14 mouse cellular contexts compared by ENCODE assay signal in the genomic region with DNA sequence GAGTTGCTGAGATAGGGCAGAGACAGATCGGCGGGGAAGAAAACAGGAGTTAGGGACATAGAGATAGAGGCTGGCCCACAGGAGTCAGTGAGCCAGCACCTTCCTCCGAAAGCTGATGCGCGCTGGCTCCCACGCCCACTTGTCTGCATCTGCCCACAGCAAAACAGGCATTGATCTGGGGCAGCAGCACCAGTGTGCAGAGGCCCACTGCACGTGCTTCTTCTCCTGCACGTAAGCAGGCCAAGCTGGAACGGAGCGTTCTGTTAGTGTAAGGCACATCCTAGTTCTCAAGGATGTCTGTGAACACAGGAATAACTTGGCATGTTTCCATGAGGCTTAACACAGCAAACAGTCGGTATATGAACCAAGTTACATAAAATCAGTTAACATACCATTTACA. TPM values are rescaled to one million over a fixed set of nuclear protein-coding genes. Genes with fewer than 3 reads are reported as not detected.
A peak's percentile ranks its signal among the peaks of the same experiment; 100 is the strongest.
DNase-seq lines count a peak whose midpoint lies in the region; ATAC-seq and TF ChIP-seq lines count a peak whose summit lies in the region.
"Had no signal": no experiment of that assay in that cellular context is flagged by ENCODE, and none has a peak within 500 bp of the region (broad histone marks: within the 10 kb centered on the region; RNA-seq: fewer than 3 reads in every experiment).

No protein-coding gene starts in this region.

- no peak overlapping the region for H3K4me3 ChIP-seq in left cerebral cortex, adult 2 months
- H3K4me3 ChIP-seq: forebrain, embryonic 15.5 days; intestine, embryonic 15.5 days; limb, embryonic 10.5 days; neural tube, embryonic 15.5 days had no signal

- no peak for DNase-seq in frontal cortex, postnatal 25 days (ENCODE audit: low spot score in 2 of 2)
- DNase-seq in left cerebral cortex, adult 2 months (ENCODE audit: extremely low spot score in 1 of 2, low spot score in 2 of 2) = peak in 1 of 2 experiments; percentile 51
- no peak for DNase-seq in left cerebral cortex, postnatal 4 days
- peak; percentile 79 for DNase-seq in brain, adult 2 months (ENCODE audit: low read depth, low spot score)
- peak; percentile 38 to 74 for DNase-seq in left cerebral cortex, adult 8-10 months (ENCODE audit: low spot score in 2 of 2)
- DNase-seq in adrenal gland, adult (ENCODE audit: inconsistent age in 2 of 2, low spot score in 1 of 2) = no peak
- DNase-seq: thymus, postnatal 14 days had no signal

- intact Hi-C loops in left cerebral cortex, adult 2 months (cut with DNase I) = loop anchor here (1.0 kb wide), 1 partner anchor 37 kb away; no protein-coding TSS in a partner anchor
- intact Hi-C loops in left cerebral cortex, postnatal 4 days (cut with DNase I) = no loop called here

- ATAC-seq in frontal cortex, adult (ENCODE audit: low TSS enrichment) = peak; percentile 21; the same call in 1 of the 2 replicates
- ATAC-seq: forebrain, embryonic 15.5 days had no signal

- peak overlapping the region; percentile 83 for H3K27ac ChIP-seq in left cerebral cortex, adult 2 months
- H3K27ac ChIP-seq: forebrain, embryonic 15.5 days; intestine, embryonic 15.5 days; limb, embryonic 10.5 days; neural tube, embryonic 15.5 days had no signal

- no peak for TF ChIP-seq CTCF in left cerebral cortex, adult 2 months (IDR thresholded peaks at IDR 0.05)

RNA-seq across cellular contexts. Expression of gene Ccdc155, which starts 5.7 kb away (rescaled TPM):
- total RNA-seq in left cerebral cortex, adult 2 months (2021) = 1 to 10 TPM; 6.7 to 7.5 TPM
- 1 to 10 TPM; 1.1 to 1.9 TPM for total RNA-seq in left cerebral cortex, postnatal 4 days (2021)
- total RNA-seq in left cerebral cortex, adult 8-10 months (2022) = 1 to 10 TPM; 4.3 to 6.4 (median 5.4) TPM

RNA-seq across cellular contexts. Expression of gene Dkkl1, which starts 13.0 kb away (rescaled TPM):
- total RNA-seq in left cerebral cortex, adult 2 months (2021) = 10 to 100 TPM; 32.4 to 33.5 TPM
- 10 to 100 TPM; 14.5 to 18.3 TPM for total RNA-seq in left cerebral cortex, postnatal 4 days (2021)
- 10 to 100 TPM; 23.1 to 31.5 (median 26.8) TPM for total RNA-seq in left cerebral cortex, adult 8-10 months (2022)
- total RNA-seq: gastrocnemius, postnatal 14 days had no signal

RNA-seq across cellular contexts. Expression of gene Tead2, which starts 16.6 kb away (rescaled TPM):
- 1 to 10 TPM; 3.9 to 4.1 TPM for total RNA-seq in left cerebral cortex, adult 2 months (2021)
- total RNA-seq in left cerebral cortex, postnatal 4 days (2021) = 10 to 100 TPM; 15.1 to 17.6 TPM
- 1 to 10 TPM; 2.0 to 5.1 (median 3.0) TPM for total RNA-seq in left cerebral cortex, adult 8-10 months (2022)

RNA-seq across cellular contexts. Expression of gene Pth2, which starts 18.2 kb away (rescaled TPM):
- total RNA-seq in left cerebral cortex, adult 2 months (2021) = not detected
- total RNA-seq in left cerebral cortex, postnatal 4 days (2021) = not detected
- under 1 TPM in 1 of 4 experiments, not detected in 3; 0.80 TPM for total RNA-seq in left cerebral cortex, adult 8-10 months (2022)
- total RNA-seq: gastrocnemius, postnatal 14 days had no signal

RNA-seq across cellular contexts. Expression of gene Gfy, which starts 19.6 kb away (rescaled TPM):
- under 1 TPM in 1 of 2 experiments, not detected in 1; 0.29 TPM for total RNA-seq in left cerebral cortex, adult 2 months (2021)
- under 1 TPM in 1 of 2 experiments, not detected in 1; 0.38 TPM for total RNA-seq in left cerebral cortex, postnatal 4 days (2021)
- total RNA-seq in left cerebral cortex, adult 8-10 months (2022) = under 1 TPM in 1 of 4 experiments, not detected in 3; 0.34 TPM
- total RNA-seq: ES-E14 had no signal

Comparison
In these comparisons a context has a peak if more than half of its experiments do, and no peak if none do; other contexts are left out.
1. DNase-seq: peak in brain, adult 2 months (single experiment) and left cerebral cortex, adult 8-10 months (2 of 2); none in frontal cortex, postnatal 25 days (0 of 2), left cerebral cortex, postnatal 4 days (single experiment) and adrenal gland, adult (0 of 2).